Mouse (Mus musculus) inflammation-experienced regulatory T-cells (primary cell): ENCODE measurements around the gene Gpr22. TPM values are rescaled to one million over a fixed set of nuclear protein-coding genes. Genes with fewer than 3 reads are reported as not detected.

Experiments
- polyA plus RNA-seq, 2 experiments: library from polyadenylated mRNA; unstranded; fragments of 100-300 nt; shearing (Covaris generic); gene quantifications; one replicate each; pipeline ENCODE4 v1.2.1; 2017

The Gpr22 gene
- 1 to 10 TPM in 1 of 2 experiments, under 1 TPM in 1; 0.94 to 1.8 TPM for polyA plus RNA-seq

DNA sequence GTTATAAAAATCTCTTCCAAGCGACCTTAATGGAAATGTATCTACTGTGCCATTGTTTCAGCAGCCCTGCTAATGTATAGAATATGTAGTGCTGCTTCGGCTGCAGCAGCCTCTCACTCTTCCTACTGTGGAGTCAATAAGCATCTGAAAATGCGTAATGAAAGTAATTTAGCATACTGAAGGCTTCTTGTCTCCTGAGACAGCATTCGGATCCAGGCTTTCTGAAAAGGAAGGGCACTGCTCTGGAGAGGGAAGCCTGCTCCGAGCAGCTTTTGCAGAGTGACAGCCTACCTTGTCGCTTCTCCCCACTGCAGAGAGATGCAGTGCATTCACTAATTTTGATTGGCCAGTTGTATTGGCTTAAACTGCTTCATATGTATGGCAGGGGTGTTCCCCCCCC lies at the start of gene Gpr22:
Gene Gpr22 (minus strand): TSS at position 348 of the 400 bp plus-strand sequence.

Other genes with a start within 250 kb of the Gpr22 start
- gene Cbll1, start 214.3 kb downstream of the Gpr22 start, polyA plus RNA-seq, result 10 to 100 TPM; 29.1 to 32.4 TPM
- gene Slc26a4, start 154.0 kb downstream of the Gpr22 start, polyA plus RNA-seq, result 1 to 10 TPM in 1 of 2 experiments, not detected in 1; 1.0 TPM
- gene Bcap29, start 79.3 kb downstream of the Gpr22 start, polyA plus RNA-seq, result 10 to 100 TPM; 65.7 to 71.2 TPM
- 10 to 100 TPM; 11.9 to 14.6 TPM for gene Dus4l, start 59.1 kb downstream of the Gpr22 start, polyA plus RNA-seq
- 10 to 100 TPM; 37.7 to 49.6 TPM for gene Cog5, start 59.1 kb downstream of the Gpr22 start, polyA plus RNA-seq
- 100 to 1,000 TPM; 102 to 108 TPM for gene Hbp1, start 236.6 kb upstream of the Gpr22 start, polyA plus RNA-seq